Mouse (Mus musculus): ENCODE data around the gene Wnt10a. TPM values are rescaled to one million over a fixed set of nuclear protein-coding genes. Genes with fewer than 3 reads are reported as not detected.

Gene Wnt10a
- total RNA-seq, 2 experiments from 2014 or later = 0.23 to 0.50 TPM

DNA sequence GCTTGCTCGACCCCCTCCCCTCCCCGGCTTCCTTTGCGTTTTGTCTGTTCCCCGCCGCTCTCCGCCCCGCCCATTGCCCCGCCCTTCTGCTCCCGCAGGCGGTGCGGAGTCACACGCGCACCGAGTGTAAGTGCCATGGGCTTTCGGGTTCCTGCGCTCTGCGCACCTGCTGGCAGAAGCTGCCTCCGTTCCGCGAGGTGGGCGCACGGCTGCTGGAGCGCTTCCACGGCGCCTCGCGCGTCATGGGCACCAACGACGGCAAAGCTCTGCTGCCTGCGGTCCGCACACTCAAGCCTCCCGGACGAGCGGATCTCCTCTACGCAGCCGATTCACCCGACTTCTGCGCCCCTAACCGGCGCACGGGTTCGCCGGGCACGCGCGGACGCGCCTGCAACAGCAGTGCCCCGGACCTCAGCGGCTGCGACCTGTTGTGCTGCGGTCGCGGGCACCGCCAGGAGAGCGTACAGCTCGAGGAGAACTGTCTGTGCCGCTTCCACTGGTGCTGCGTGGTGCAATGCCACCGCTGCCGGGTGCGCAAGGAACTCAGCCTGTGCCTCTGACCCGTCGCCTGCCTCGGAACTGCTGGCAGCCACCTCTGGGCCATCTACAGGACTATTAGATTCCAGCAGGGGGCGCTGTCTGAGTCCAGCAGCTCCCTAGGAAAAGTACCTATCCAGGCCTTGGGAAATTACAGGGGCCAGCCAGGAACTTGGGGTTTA is 7.1 kb upstream of the Wnt10a start:
- DNase-seq (ENCODE audit: low spot score in 2 of 2) = no peak

- DNase-seq (ENCODE audit: low spot score in 2 of 2) = peak in 1 of 2 experiments; percentile 53
Observed at GRCm38 (mm10) chr1:74787846-74788245, 3.5 kb upstream of the Wnt10a start.

DNA sequence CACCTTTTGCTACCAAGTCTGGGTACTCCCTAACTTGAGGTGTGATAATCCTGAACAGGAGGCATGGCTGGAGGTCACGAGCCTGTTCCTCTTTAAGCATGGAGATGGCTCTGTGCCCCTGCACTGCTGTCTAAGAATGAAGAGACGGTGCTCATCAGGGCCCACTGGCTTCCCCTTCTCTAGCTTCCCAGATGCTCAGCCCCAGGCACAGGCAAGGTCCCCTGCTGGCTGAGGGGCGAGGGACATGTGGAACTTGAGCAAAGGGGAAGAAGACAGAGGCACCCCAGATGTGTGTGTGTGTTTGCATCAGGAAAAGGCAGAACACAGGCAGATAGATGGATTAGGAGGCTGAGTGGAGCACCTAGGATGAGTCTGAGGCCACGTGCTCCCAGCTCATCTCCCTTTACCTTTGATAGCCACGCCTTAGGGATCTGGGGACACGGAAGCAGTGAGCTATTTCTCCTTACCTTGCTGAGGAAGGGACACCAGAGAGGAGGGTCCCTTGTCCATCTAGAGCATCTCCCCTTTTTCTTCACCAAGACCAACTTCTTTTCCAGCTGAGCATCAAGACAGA is 2.6 kb upstream of the Wnt10a start:
- no peak for DNase-seq (ENCODE audit: low spot score in 2 of 2)

GRCm38 (mm10) chr1:74790095-74790494 is 1.2 kb upstream of the Wnt10a start:
- no peak for DNase-seq (ENCODE audit: low spot score in 2 of 2)

DNA sequence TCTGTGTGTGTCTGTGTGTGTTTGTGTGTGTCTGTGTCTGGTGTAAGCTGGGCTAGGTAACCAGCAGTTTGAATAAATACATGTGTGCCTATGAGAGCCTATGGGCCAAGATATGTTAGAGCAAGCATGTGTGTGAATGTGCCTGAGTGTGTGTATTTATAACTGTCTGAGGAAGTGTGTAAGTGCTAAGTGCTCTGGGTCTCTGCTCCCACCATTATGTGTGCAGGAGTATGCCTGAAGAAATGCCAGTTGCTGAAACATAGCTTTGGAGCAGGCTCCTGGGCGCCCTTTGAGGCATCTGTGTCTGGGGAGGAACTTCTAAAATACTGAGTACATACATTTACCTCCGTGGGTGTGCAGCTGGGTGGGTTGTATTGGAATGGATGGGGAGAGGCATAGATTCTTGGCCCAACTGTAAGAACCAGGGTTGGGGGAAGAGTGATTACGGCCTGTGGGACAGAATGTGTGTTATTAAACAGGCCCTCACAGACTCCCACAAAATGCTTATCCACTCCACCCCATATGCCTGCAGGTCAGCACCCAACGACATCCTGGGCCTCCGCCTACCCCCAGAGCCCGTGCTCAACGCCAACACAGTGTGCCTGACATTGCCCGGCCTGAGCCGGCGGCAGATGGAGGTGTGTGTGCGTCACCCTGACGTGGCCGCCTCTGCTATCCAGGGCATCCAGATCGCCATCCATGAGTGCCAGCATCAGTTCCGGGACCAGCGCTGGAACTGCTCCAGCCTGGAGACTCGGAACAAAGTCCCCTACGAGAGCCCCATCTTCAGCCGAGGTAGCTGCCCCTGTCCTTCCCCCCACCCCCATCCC is 1.7 kb downstream of the Wnt10a start:
- no peak for DNase-seq (ENCODE audit: low spot score in 2 of 2)

DNA sequence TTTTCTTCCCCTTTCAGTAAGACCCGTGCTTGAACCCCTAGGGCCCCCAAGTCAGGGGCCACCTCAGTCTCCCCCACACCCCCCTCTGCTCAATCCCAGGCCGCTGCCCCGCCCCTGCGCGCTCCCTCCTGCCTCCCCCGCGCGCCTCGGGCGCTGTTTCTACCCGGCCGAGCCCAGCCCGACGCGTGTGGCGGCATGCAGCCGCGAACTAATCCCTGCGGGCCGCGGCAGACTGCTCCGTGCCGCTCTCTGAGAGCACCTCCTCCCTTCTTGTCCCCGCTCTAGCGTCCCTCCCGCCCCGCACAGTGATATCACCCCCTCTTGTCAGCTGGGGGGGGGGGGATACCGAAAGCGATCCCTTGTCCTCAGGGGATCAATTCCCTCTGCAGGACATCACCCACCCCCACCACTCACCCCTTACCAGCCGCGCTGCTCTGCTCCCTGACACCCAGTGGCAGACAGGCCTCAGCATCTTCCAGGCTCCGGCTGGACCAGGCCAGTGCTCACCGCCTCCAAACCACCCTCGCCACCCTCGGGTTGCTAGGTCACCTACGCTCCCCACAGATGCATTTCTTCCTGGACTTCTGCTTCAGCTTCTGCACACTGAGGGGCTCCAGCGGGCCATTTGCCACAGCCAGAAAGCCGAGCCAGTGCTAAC is 3.3 kb downstream of the Wnt10a start:
- DNase-seq (ENCODE audit: low spot score in 2 of 2) = no peak

DNA sequence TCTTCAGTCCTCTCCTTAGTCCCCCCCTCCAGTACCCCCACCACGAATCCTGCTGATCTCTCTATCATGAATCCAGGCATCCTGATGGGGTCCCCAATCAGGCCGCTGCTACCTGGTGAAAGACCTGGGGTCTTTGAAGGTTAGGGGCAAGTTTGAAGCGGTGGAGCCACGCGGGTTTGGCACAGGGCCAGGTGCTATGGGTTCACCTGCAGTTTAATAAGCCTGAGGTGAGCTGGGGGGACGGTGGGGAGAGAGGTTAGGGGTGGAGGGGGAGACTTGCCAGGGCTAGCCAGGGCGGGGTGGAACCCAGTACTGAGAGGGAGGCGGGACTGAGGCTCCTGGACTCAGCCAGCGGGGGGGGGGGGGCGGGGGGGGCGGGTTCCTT is 3.8 kb downstream of the Wnt10a start:
- no peak for DNase-seq (ENCODE audit: low spot score in 2 of 2)

DNA sequence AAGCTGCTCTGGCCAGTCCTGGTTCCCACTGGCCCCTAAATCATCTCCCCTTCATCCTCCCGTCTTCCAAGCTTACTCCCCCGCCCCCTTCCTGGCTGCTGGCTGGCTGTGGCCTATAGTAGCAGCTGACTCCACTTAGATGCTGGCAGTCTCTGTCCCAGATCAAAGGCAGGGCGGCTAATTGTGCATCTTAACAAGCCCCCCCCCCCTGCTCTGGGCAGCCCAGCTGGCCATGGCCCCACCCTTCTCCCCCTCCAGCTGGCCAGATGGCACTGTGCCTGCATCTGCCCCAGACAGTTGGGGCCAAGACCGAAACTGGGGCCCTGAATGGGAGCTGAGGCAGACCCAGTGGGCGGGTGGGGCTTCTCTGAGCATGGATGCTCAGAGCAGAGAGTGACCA is 6.1 kb downstream of the Wnt10a start:
- no peak for DNase-seq (ENCODE audit: low spot score in 2 of 2)

DNA sequence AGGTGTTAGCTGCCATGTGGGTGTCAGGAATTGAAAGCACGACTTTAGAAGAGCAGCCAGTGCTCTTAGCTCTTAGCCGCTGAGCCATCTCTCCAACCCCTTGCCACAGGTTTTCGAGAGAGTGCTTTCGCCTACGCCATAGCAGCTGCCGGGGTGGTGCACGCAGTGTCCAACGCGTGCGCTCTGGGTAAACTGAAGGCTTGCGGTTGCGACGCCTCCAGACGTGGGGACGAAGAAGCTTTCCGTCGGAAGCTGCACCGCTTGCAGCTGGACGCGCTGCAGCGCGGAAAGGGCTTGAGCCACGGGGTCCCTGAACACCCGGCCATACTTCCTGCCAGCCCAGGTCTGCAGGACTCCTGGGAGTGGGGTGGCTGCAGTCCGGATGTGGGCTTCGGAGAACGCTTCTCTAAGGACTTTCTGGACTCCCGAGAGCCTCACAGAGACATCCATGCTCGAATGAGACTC is 9.1 kb downstream of the Wnt10a start:
- no peak for DNase-seq (ENCODE audit: low spot score in 2 of 2)

DNA sequence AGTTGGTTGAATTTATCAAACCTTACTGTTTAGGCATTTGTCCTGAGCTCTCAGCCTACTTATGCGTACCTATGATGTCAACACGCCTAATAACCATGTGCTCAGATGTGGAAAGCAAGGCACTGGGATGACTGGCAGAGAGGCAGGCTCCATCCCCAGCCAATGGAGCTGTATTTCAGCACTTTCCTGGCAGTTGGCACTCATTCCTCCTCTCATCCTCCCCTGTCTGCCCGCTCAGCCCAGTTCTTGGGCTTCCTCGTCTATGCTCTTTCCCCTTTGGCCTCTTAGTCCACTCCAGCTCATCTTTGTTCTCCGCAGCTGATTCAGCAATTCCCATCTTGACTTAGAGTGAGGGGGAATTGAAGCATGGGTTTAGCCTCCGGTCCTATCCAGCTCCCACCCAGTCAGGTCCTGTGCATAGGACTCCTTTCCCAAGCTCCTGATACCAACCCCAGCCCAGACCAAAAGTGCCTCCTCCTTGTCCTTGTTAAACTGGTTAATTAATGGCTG is 10.4 kb downstream of the Wnt10a start:
- no peak for DNase-seq (ENCODE audit: low spot score in 2 of 2)

GRCm38 (mm10) chr1:74802795-74803656 is 11.7 kb downstream of the Wnt10a start:
- DNase-seq (ENCODE audit: low spot score in 2 of 2) = no peak

DNA sequence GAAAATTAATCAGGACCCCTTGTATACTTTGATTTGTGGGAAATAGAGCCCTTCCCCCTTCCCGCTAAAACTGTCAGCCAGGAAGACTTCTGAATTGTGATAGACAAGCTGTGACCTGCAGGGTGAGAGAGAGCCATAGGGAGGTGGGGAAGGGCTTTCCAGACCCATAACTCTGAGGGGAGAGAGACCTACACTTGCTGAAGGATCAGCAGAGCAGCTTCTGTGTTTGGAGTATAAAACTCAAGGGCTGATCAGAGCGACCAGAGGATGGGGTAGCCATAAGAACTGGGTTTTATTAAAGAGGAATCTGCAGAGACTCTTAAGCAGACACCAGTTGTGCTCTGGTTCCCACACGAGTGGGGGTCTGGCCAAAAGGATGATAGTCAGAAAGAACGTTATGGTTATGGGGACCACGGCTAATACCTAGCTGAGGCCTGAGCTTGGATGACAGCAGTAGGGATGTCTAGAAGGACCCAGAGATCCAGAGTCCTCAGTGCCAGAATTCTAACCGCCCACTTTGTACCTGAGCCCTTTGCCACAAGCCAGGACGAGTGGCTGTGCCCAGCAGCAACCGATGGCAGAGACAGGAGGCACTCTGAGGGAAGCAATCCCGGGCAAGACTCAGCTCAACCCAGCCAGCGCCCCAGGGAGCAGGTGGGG is 13.0 kb downstream of the Wnt10a start:
- no peak for DNase-seq (ENCODE audit: low spot score in 2 of 2)

DNA sequence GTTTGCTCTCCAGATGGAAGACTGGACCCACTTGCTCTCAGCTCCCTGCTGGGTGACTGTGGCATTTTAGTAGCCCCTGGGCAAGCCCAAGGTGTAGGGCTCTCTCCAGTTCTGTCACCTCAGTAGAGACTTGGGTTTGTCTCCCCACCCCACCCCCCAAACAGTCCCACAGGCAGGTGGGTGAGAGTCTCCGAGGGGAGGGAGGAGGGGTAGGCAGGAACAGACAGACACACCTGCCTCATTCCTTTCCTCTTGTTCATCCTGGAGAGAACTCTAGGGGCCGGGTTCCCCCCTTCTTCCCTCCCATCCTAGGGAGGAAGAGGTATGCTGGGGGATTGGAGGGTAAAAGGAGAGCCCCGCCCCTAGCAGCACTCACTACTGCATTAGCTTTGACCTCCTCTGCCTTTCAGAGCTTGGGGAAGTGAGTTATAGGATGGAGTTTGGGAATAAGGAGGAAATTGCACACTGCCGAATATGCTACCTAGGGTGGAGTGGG is 14.1 kb downstream of the Wnt10a start:
- DNase-seq (ENCODE audit: low spot score in 2 of 2) = no peak

DNA sequence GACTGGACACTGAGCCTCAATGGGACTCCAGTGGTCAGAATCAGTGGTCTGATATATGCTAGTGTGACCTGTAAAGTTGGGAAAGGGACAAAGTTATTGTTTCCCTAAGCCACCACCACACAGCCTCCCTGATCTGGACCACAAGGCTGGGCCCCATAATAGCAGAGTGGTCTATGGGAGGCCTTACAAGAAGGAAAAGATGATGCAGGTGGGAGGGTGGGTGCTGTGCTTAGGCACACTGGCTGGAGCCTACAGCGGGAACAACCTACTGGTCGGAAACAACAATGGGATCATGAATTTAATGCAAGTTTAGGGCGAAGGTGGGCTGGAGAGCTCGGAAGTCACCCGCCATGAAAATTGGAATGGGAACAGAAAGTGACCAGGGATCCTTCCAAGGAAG is 14.5 kb downstream of the Wnt10a start:
- no peak for DNase-seq (ENCODE audit: low spot score in 2 of 2)

- DNase-seq (ENCODE audit: low spot score in 2 of 2) = no peak
Observed at GRCm38 (mm10) chr1:74806360-74807311, 15.3 kb downstream of the Wnt10a start.

DNA sequence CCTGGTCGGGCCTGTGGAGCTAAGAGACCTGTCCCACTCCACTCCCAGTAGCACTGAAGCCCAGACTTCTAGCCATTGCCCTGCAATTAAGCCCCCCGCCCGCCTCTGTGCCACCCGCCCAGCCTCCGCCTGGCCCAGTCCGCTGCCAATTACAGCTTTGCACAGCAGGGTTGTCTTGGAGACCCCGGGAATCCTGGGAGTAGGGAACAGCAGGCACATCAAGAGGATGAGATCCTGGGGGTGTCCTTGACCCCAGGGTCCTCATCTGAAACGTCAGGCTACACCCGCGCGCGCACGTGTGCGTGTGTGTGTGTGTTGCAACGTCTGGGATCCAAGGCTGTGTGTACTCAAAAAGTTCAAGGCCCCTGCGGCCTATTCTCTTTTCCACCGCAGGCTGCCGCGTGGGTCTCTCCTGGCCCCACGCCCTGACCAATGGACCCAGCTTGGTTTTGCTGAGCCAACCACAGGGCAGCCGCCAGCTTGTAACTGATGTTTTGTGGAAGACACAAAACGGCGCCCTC is 16.3 kb downstream of the Wnt10a start:
- DNase-seq (ENCODE audit: low spot score in 2 of 2) = no peak

- DNase-seq (ENCODE audit: low spot score in 2 of 2) = peak; percentile 79 to 82
Observed at GRCm38 (mm10) chr1:74808078-74808477, 16.8 kb downstream of the Wnt10a start.

- DNase-seq (ENCODE audit: low spot score in 2 of 2) = no peak
Observed at GRCm38 (mm10) chr1:74809007-74809406, 17.7 kb downstream of the Wnt10a start.
